8 mouse cellular contexts compared by ENCODE assay signal in the genomic region with DNA sequence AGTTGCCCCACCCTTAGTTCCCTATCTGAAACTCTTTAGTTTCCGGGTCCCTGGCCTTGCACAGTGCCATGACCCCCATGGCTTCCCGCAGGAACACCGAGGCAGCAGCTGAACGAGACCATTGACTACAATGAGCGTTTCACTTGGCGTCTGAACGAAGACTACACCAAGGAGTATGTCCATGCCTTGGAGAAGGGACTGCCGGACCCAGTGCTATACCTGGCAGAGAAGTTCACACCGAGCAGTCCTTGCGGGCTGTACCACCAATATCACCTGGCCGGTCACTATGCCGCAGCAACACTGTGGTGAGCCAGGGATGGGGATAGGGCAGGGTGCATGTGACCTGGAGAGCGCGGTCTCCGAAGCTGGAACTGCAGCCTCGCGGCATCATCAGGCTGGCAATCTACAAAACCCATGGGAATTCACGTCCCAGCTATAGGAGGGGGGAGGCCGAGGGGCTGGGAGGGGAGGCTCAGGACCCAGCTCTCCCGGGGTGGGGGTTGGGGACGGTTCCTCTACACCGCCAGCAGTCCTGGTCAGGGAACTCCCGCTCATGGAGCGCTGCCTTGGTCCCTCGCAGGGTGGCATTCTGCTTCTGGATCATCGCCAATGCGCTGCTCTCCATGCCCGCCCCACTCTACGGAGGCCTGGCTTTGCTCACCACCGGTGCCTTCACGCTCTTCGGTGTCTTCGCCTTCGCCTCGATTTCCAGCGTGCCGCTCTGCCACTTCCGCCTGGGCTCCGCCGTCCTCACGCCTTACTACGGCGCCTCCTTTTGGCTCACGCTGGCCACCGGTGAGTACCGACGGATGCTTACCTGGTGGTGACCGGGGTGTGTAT. TPM values are rescaled to one million over a fixed set of nuclear protein-coding genes. Genes with fewer than 3 reads are reported as not detected.
A peak's percentile ranks its signal among the peaks of the same experiment; 100 is the strongest.
DNase-seq lines count a peak whose midpoint lies in the region; ATAC-seq and TF ChIP-seq lines count a peak whose summit lies in the region.

No protein-coding gene starts in this region.

- H3K4me2 ChIP-seq in forebrain, embryonic 14.5 days (ENCODE audit: low read length) = peak overlapping the region; percentile 84
- peak overlapping the region; percentile 38 for H3K4me2 ChIP-seq in kidney, embryonic 14.5 days (replicated peaks; ENCODE audit: low read depth, low read length)
- peak overlapping the region; percentile 47 for H3K4me2 ChIP-seq in lung, postnatal 0 days (replicated peaks; ENCODE audit: low read depth, low read length)

- TF ChIP-seq EP300 in lung, postnatal 0 days (IDR thresholded peaks at IDR 0.05) = no peak

- no peak for TF ChIP-seq CTCF in lung, postnatal 0 days (IDR thresholded peaks at IDR 0.05)

- peaks cover 2% of the 10 kb centered on the region; the same call in 1 of the 2 replicates for H3K4me1 ChIP-seq in brown adipose tissue, adult 24 weeks (ENCODE audit: control insufficient read depth, insufficient read depth, insufficient read length, low read length)
- peaks cover 21% of the 10 kb centered on the region for H3K4me1 ChIP-seq in forebrain, embryonic 14.5 days (ENCODE audit: control insufficient read depth, insufficient read depth, low read length)
- peaks cover 17% of the 10 kb centered on the region for H3K4me1 ChIP-seq in kidney, embryonic 14.5 days (ENCODE audit: control insufficient read depth, insufficient read depth, low read length)
- peaks cover 11% of the 10 kb centered on the region; the same call in 1 of the 2 replicates for H3K4me1 ChIP-seq in lung, postnatal 0 days (ENCODE audit: insufficient read depth, low read depth, low read length)

- H3K27ac ChIP-seq in brown adipose tissue, adult 24 weeks (replicated peaks; ENCODE audit: low read depth, low read length) = no peak overlapping the region
- H3K27ac ChIP-seq in forebrain, embryonic 14.5 days (ENCODE audit: low read depth, low read length) = no peak overlapping the region
- no peak overlapping the region for H3K27ac ChIP-seq in kidney, embryonic 14.5 days (ENCODE audit: low read depth, low read length)
- H3K27ac ChIP-seq in lung, postnatal 0 days (ENCODE audit: low read length) = no peak overlapping the region

- peak overlapping the region; percentile 37 for H3K4me3 ChIP-seq in brown adipose tissue, adult 24 weeks (ENCODE audit: insufficient read depth, low read depth, low read length)
- H3K4me3 ChIP-seq in forebrain, embryonic 14.5 days (ENCODE audit: low read depth, low read length) = peak overlapping the region; percentile 40
- peak overlapping the region; percentile 35 for H3K4me3 ChIP-seq in kidney, embryonic 14.5 days (ENCODE audit: low read length)
- peak overlapping the region; percentile 20; the same call in 1 of the 2 replicates for H3K4me3 ChIP-seq in lung, postnatal 0 days (ENCODE audit: low read depth, low read length)

- H3K9ac ChIP-seq in forebrain, embryonic 14.5 days (ENCODE audit: low read length) = peak overlapping the region; percentile 54
- peak overlapping the region; percentile 29; the same call in 1 of the 2 replicates for H3K9ac ChIP-seq in kidney, embryonic 14.5 days (ENCODE audit: low read depth, low read length)
- no peak overlapping the region for H3K9ac ChIP-seq in lung, postnatal 0 days (replicated peaks; ENCODE audit: low read depth)

- ATAC-seq in forebrain, embryonic 14.5 days = peak; percentile 58
- peak; percentile 40 for ATAC-seq in kidney, embryonic 14.5 days (ENCODE audit: low FRiP score, low TSS enrichment)
- no peak for ATAC-seq in lung, postnatal 0 days

- H3K36me3 ChIP-seq in forebrain, embryonic 14.5 days (ENCODE audit: control insufficient read depth, insufficient read depth, low read length) = no peaks in the 10 kb centered on the region
- H3K36me3 ChIP-seq in kidney, embryonic 14.5 days (ENCODE audit: control insufficient read depth, insufficient read depth, low read length) = no peaks in the 10 kb centered on the region
- no peaks in the 10 kb centered on the region for H3K36me3 ChIP-seq in lung, postnatal 0 days (ENCODE audit: insufficient read depth, low read length)

- WGBS in forebrain, embryonic 14.5 days = under 1% methylated on average over 48 of the region's 48 CpGs
- 1% methylated on average over 48 of the region's 48 CpGs for WGBS in kidney, embryonic 14.5 days
- WGBS in lung, postnatal 0 days = 2% methylated on average over 48 of the region's 48 CpGs

- peaks cover 56% of the 10 kb centered on the region for H3K27me3 ChIP-seq in forebrain, embryonic 14.5 days (replicated peaks; ENCODE audit: control insufficient read depth, insufficient read depth, low read length)
- peaks cover 69% of the 10 kb centered on the region for H3K27me3 ChIP-seq in kidney, embryonic 14.5 days (ENCODE audit: control insufficient read depth, insufficient read depth, low read length)
- peaks cover 54% of the 10 kb centered on the region for H3K27me3 ChIP-seq in lung, postnatal 0 days (replicated peaks; ENCODE audit: insufficient read depth, low read length)

- DNase-seq in right cerebral cortex, adult 18-20 months = peak; percentile 8
- no peak for DNase-seq in right cerebral cortex, postnatal 36 days (ENCODE audit: low spot score in 2 of 2)
- DNase-seq in forebrain, embryonic 14.5 days (ENCODE audit: low spot score) = peak; percentile 62
- DNase-seq in lung, postnatal 0 days (ENCODE audit: low spot score) = no peak
- peak; percentile 38 for DNase-seq in right cerebral cortex, postnatal 25 days
- DNase-seq in spleen, postnatal 14 days (ENCODE audit: low spot score in 2 of 2) = no peak

- H3K9me3 ChIP-seq in forebrain, embryonic 14.5 days (replicated peaks; ENCODE audit: control insufficient read depth, low read length) = no peaks in the 10 kb centered on the region
- no peaks in the 10 kb centered on the region for H3K9me3 ChIP-seq in kidney, embryonic 14.5 days (ENCODE audit: control insufficient read depth, low read length)
- no peaks in the 10 kb centered on the region for H3K9me3 ChIP-seq in lung, postnatal 0 days (ENCODE audit: low read length)

RNA-seq across cellular contexts. Expression of a gene that starts 2.6 kb away (rescaled TPM):
- polyA plus RNA-seq in brown adipose tissue, adult 24 weeks (2012; ENCODE audit: insufficient read depth, insufficient read length, missing spikeins) = not detected in 2 replicates
- polyA plus RNA-seq in forebrain, embryonic 14.5 days (2014; fragmentation: Nextera tagmentation; extraction: Ambion mirVana) = not detected in 2 replicates
- 0.22 TPM in 1 of 2 replicates, not detected in the other for polyA plus RNA-seq in kidney, embryonic 14.5 days (2014; fragmentation: Nextera tagmentation; extraction: Ambion mirVana)
- polyA plus RNA-seq in lung, postnatal 0 days (2015; fragmentation: Nextera tagmentation; extraction: Ambion mirVana) = 0.07 TPM in 1 of 2 replicates, not detected in the other

RNA-seq across cellular contexts. Expression of a gene that starts 3.1 kb away (rescaled TPM):
- polyA plus RNA-seq in brown adipose tissue, adult 24 weeks (2012; ENCODE audit: insufficient read depth, insufficient read length, missing spikeins) = not detected in 2 replicates
- polyA plus RNA-seq in forebrain, embryonic 14.5 days (2014; fragmentation: Nextera tagmentation; extraction: Ambion mirVana) = not detected in 2 replicates
- 0.05 TPM in 1 of 2 replicates, not detected in the other for polyA plus RNA-seq in kidney, embryonic 14.5 days (2014; fragmentation: Nextera tagmentation; extraction: Ambion mirVana)
- 0.02 and 0.04 TPM in 2 replicates for polyA plus RNA-seq in lung, postnatal 0 days (2015; fragmentation: Nextera tagmentation; extraction: Ambion mirVana)

RNA-seq across cellular contexts. Expression of a gene that starts 12.2 kb away (rescaled TPM):
- polyA plus RNA-seq in brown adipose tissue, adult 24 weeks (2012; ENCODE audit: insufficient read depth, insufficient read length, missing spikeins) = 0.67 TPM in 1 of 2 replicates, not detected in the other
- polyA plus RNA-seq in forebrain, embryonic 14.5 days (2014; fragmentation: Nextera tagmentation; extraction: Ambion mirVana) = not detected in 2 replicates
- polyA plus RNA-seq in kidney, embryonic 14.5 days (2014; fragmentation: Nextera tagmentation; extraction: Ambion mirVana) = not detected in 2 replicates
- polyA plus RNA-seq in lung, postnatal 0 days (2015; fragmentation: Nextera tagmentation; extraction: Ambion mirVana) = 0.21 TPM in 1 of 2 replicates, not detected in the other

RNA-seq across cellular contexts. Expression of a gene that starts 14.2 kb away (rescaled TPM):
- polyA plus RNA-seq in brown adipose tissue, adult 24 weeks (2012; ENCODE audit: insufficient read depth, insufficient read length, missing spikeins) = not detected in 2 replicates
- polyA plus RNA-seq in forebrain, embryonic 14.5 days (2014; fragmentation: Nextera tagmentation; extraction: Ambion mirVana) = 0.06 TPM in 1 of 2 replicates, not detected in the other
- not detected in 2 replicates for polyA plus RNA-seq in kidney, embryonic 14.5 days (2014; fragmentation: Nextera tagmentation; extraction: Ambion mirVana)
- polyA plus RNA-seq in lung, postnatal 0 days (2015; fragmentation: Nextera tagmentation; extraction: Ambion mirVana) = 0.06 and 0.15 TPM in 2 replicates

Comparison
In these comparisons a context has a peak if more than half of its experiments do, and no peak if none do; other contexts are left out.
1. DNase-seq: peak in right cerebral cortex, adult 18-20 months (single experiment), forebrain, embryonic 14.5 days (single experiment) and right cerebral cortex, postnatal 25 days (single experiment); none in right cerebral cortex, postnatal 36 days (0 of 2), lung, postnatal 0 days (single experiment) and spleen, postnatal 14 days (0 of 2).
2. Peak in every context shown above with its lines, with median percentiles within 50 percentile points of each other: H3K4me3 ChIP-seq and H3K4me2 ChIP-seq.